Mouse (Mus musculus) hindbrain, embryonic 10.5 days (tissue): ENCODE data around the gene Celf5. TPM values are rescaled to one million over a fixed set of nuclear protein-coding genes. Genes with fewer than 3 reads are reported as not detected.

Experiments
- DNase-seq: peaks from one replicate; pipeline ENCODE4 v3.0.0-alpha.2; 2017; ENCODE audit warnings: low spot score
- H3K27ac ChIP-seq: fragments of 300-500 bp; sonication (generic); 2 replicates; pipeline ENCODE4 v1.5.1; 2016; ENCODE audit warnings: mild to moderate bottlenecking, moderate library complexity
- H3K27me3 ChIP-seq: fragments of 300-500 bp; sonication (generic); 2 replicates; pipeline ENCODE4 v1.6.1; 2016; ENCODE audit warnings: mild to moderate bottlenecking; ENCODE audit not compliant: poor library complexity, insufficient read depth, severe bottlenecking
- H3K36me3 ChIP-seq: fragments of 300-500 bp; sonication (generic); 2 replicates; pipeline ENCODE4 v1.6.1; 2016; ENCODE audit warnings: mild to moderate bottlenecking, moderate library complexity
- H3K4me1 ChIP-seq: fragments of 300-500 bp; sonication (generic); replicated peaks from 2 replicates; pipeline ENCODE4 v1.6.1; 2016; ENCODE audit warnings: mild to moderate bottlenecking
- H3K4me3 ChIP-seq: fragments of 300-500 bp; sonication (generic); 2 replicates; pipeline ENCODE4 v1.5.1; 2016; ENCODE audit warnings: mild to moderate bottlenecking, moderate library complexity
- H3K9me3 ChIP-seq: fragments of 300-500 bp; sonication (generic); 2 replicates; pipeline ENCODE4 v1.6.1; 2016; ENCODE audit warnings: mild to moderate bottlenecking, moderate library complexity
- WGBS: fragments of 180-500 bp; shearing (Covaris S2); methylation state at CpG from one replicate; pipeline ENCODE4 v1.1.7; 2016; 5-methylcytosine and 5-hydroxymethylcytosine counted together
- polyA plus RNA-seq: library from polyadenylated mRNA; unstranded; fragments of >200 nt; fragmentation: Nextera tagmentation; extraction: Ambion mirVana; gene quantifications from 2 replicates; pipeline ENCODE4 v1.2.1, GENCODE M21; 2016

The Celf5 gene
- polyA plus RNA-seq, 1 experiment from 2014 or later: 12.9 TPM

GRCm38 (mm10) chr10:81507691-81508489 is 25.4 kb upstream of the Celf5 start:
- 76% methylated on average over 13 of the region's 13 CpGs for WGBS
- H3K36me3 ChIP-seq: no peaks in the 10 kb centered on the region
- H3K27ac ChIP-seq: no peak overlapping the region
- no peaks in the 10 kb centered on the region for H3K9me3 ChIP-seq
- H3K27me3 ChIP-seq: peaks cover 32% of the 10 kb centered on the region
- DNase-seq: no peak
- no peak overlapping the region for H3K4me3 ChIP-seq
- H3K4me1 ChIP-seq: peaks cover 6% of the 10 kb centered on the region

- 40% methylated on average over 6 of the region's 6 CpGs for WGBS
- Histone ChIP-seq H3K9me3 (no peaks in the 10 kb centered on the region), H3K36me3 (no peaks in the 10 kb centered on the region), H3K27ac (no peak overlapping the region), H3K4me1 (peaks cover 9% of the 10 kb centered on the region), H3K27me3 (peaks cover 26% of the 10 kb centered on the region), H3K4me3 (no peak overlapping the region)
- DNase-seq: no peak
Measured at GRCm38 (mm10) chr10:81507095-81507494, 24.6 kb upstream of the Celf5 start.

GRCm38 (mm10) chr10:81505016-81505664 is 22.6 kb upstream of the Celf5 start:
- WGBS: 76% methylated on average over 15 of the region's 15 CpGs
- no peak overlapping the region for H3K27ac ChIP-seq
- peaks cover 9% of the 10 kb centered on the region for H3K4me1 ChIP-seq
- H3K27me3 ChIP-seq: peaks cover 12% of the 10 kb centered on the region
- DNase-seq: no peak
- no peak overlapping the region for H3K4me3 ChIP-seq
- H3K9me3 ChIP-seq: no peaks in the 10 kb centered on the region
- H3K36me3 ChIP-seq: no peaks in the 10 kb centered on the region

- WGBS: 11% methylated on average over 36 of the region's 36 CpGs
- H3K36me3 ChIP-seq: no peaks in the 10 kb centered on the region
Measured at GRCm38 (mm10) chr10:81502658-81503057, 20.1 kb upstream of the Celf5 start.

GRCm38 (mm10) chr10:81501863-81502262 is 19.4 kb upstream of the Celf5 start:
- WGBS: 86% methylated on average over 5 of the region's 5 CpGs
- Histone ChIP-seq H3K4me3 (no peak overlapping the region), H3K4me1 (peaks cover 33% of the 10 kb centered on the region), H3K9me3 (no peaks in the 10 kb centered on the region), H3K27ac (no peak overlapping the region), H3K27me3 (peaks cover 12% of the 10 kb centered on the region), H3K36me3 (no peaks in the 10 kb centered on the region)
- DNase-seq: no peak

More at GRCm38 (mm10) chr10:81502658-81503057, 20.1 kb upstream of the Celf5 start:
- peaks cover 26% of the 10 kb centered on the region for H3K4me1 ChIP-seq
- H3K9me3 ChIP-seq: no peaks in the 10 kb centered on the region
- peak overlapping the region; percentile 10; the same call in 1 of the 2 replicates for H3K27ac ChIP-seq
- H3K27me3 ChIP-seq: peaks cover 12% of the 10 kb centered on the region
- DNase-seq: peak; percentile 86
- peak overlapping the region; percentile 46 for H3K4me3 ChIP-seq

- DNase-seq: no peak
- Histone ChIP-seq H3K4me3 (0 out of 2 replicates have a peak within 1 kb of the TSS, but pooled peaks have one; percentile 7), H3K36me3 (no peaks in the 10 kb centered on the region), H3K4me1 (peaks cover 35% of the 10 kb centered on the region), H3K27me3 (peaks cover 12% of the 10 kb centered on the region), H3K9me3 (no peaks in the 10 kb centered on the region), H3K27ac (peak within 1 kb of the TSS; percentile 41; the same call in 1 of the 2 replicates)
- WGBS: 80% methylated on average over 3 of the region's 3 CpGs
Measured at GRCm38 (mm10) chr10:81500032-81500431, 17.5 kb upstream of the Celf5 start, which contains the start of gene S1pr4. Gene S1pr4, minus strand, starts transcription at chr10:81500132.

- Histone ChIP-seq H3K9me3 (no peaks in the 10 kb centered on the region), H3K4me3 (0 out of 2 replicates have a peak overlapping the region, but pooled peaks have one; percentile 7), H3K4me1 (peaks cover 42% of the 10 kb centered on the region), H3K36me3 (no peaks in the 10 kb centered on the region), H3K27ac (peak overlapping the region; percentile 41; the same call in 1 of the 2 replicates), H3K27me3 (peaks cover 12% of the 10 kb centered on the region)
- 76% methylated on average over 23 of the region's 23 CpGs for WGBS
- DNase-seq: no peak
Measured at GRCm38 (mm10) chr10:81499250-81499901, 16.9 kb upstream of the Celf5 start.

GRCm38 (mm10) chr10:81498316-81499249 is 16.1 kb upstream of the Celf5 start:
- Histone ChIP-seq H3K36me3 (peaks cover 6% of the 10 kb centered on the region), H3K4me3 (peak overlapping the region; percentile 7; the same call in 1 of the 2 replicates), H3K9me3 (no peaks in the 10 kb centered on the region), H3K27ac (no peak overlapping the region), H3K4me1 (peaks cover 50% of the 10 kb centered on the region), H3K27me3 (peaks cover 8% of the 10 kb centered on the region)
- no peak for DNase-seq
- WGBS: 88% methylated on average over 38 of the region's 38 CpGs

- Histone ChIP-seq H3K4me3 (peak overlapping the region; percentile 84), H3K9me3 (no peaks in the 10 kb centered on the region), H3K36me3 (peaks cover 16% of the 10 kb centered on the region), H3K27ac (0 out of 2 replicates have a peak overlapping the region, but pooled peaks have one; percentile 85), H3K27me3 (no peaks in the 10 kb centered on the region), H3K4me1 (peaks cover 49% of the 10 kb centered on the region)
- DNase-seq: no peak
- WGBS: 86% methylated on average over 17 of the region's 17 CpGs
Measured at GRCm38 (mm10) chr10:81497401-81498270, 15.1 kb upstream of the Celf5 start.

- Histone ChIP-seq H3K36me3 (peaks cover 22% of the 10 kb centered on the region), H3K4me3 (peak overlapping the region; percentile 84), H3K27me3 (no peaks in the 10 kb centered on the region), H3K27ac (peak overlapping the region; percentile 85), H3K4me1 (peaks cover 48% of the 10 kb centered on the region), H3K9me3 (no peaks in the 10 kb centered on the region)
- no peak for DNase-seq
- WGBS: 39% methylated on average over 4 of the region's 4 CpGs
Measured at GRCm38 (mm10) chr10:81496969-81497368, 14.5 kb upstream of the Celf5 start.

- H3K27ac ChIP-seq: peak within 1 kb of the TSS; percentile 85
- H3K9me3 ChIP-seq: no peaks in the 10 kb centered on the region
- H3K4me3 ChIP-seq: peak within 1 kb of the TSS; percentile 84
- H3K4me1 ChIP-seq: peaks cover 48% of the 10 kb centered on the region
- peak; percentile 98 for DNase-seq
- H3K27me3 ChIP-seq: no peaks in the 10 kb centered on the region
- under 1% methylated on average over 45 of the region's 45 CpGs for WGBS
- peaks cover 28% of the 10 kb centered on the region for H3K36me3 ChIP-seq
Measured at GRCm38 (mm10) chr10:81496264-81496901, 13.9 kb upstream of the Celf5 start, which contains the start of gene Ncln. Gene Ncln, minus strand, starts transcription at chr10:81496392.
